Mouse (Mus musculus) gonadal fat pad, adult 2 months (tissue): Measurements from ENCODE around the gene Cend1. TPM values are rescaled to one million over a fixed set of nuclear protein-coding genes. Genes with fewer than 3 reads are reported as not detected.

Source experiments
- DNase-seq: peaks from one replicate; pipeline ENCODE4 v3.0.0-alpha.2; 2012; ENCODE audit warnings: low read depth
- polyA plus RNA-seq: library from polyadenylated mRNA; depleted of rRNA; stranded (reverse); fragments of >200 nt; gene quantifications from 2 replicates; pipeline ENCODE4 v1.2.3, GENCODE M21; 2012; rRNA removed

Gene Cend1
- polyA plus RNA-seq, 1 experiment: 0.36 TPM

GRCm38 (mm10) chr7:141394158-141394557, 35.1 kb downstream of the Cend1 start:
- no peak for DNase-seq

DNA sequence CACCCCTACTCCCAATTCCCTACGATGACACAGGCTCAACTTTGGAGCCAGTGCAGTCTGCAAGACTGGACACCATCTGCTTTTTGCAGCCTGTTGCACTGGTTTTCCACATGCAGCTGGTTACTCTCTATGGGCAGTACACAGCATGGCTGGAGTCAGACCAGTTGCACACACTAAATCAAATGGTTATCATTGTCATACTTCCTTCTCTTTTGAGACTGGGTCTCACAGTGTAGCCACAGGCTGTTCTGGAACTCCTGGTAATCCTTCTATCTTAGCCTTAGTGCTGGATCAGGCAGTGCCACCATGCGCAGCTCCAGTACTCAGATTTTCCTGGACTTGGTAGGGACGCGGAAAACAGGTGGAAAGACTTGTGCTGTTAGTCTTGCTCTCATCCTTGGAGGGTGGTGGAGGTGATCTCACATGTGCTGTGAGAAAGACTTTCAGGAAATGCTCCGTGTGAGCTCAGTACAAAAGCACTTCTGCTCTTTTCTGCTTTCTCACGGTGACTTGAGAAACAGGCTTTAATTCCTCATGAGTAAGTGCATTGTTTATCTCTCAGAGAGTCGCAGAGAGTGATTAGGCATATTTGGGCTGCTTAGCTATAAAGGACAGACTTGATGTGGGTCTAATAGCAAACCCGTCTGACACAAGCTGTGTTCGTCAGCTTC, 36.6 kb downstream of the Cend1 start:
- no peak for DNase-seq

- DNase-seq: no peak
Observed at GRCm38 (mm10) chr7:141391625-141392551, 37.4 kb downstream of the Cend1 start, which contains the start of gene Taldo1. Gene Taldo1, plus strand, starts transcription at chr7:141392199.

DNA sequence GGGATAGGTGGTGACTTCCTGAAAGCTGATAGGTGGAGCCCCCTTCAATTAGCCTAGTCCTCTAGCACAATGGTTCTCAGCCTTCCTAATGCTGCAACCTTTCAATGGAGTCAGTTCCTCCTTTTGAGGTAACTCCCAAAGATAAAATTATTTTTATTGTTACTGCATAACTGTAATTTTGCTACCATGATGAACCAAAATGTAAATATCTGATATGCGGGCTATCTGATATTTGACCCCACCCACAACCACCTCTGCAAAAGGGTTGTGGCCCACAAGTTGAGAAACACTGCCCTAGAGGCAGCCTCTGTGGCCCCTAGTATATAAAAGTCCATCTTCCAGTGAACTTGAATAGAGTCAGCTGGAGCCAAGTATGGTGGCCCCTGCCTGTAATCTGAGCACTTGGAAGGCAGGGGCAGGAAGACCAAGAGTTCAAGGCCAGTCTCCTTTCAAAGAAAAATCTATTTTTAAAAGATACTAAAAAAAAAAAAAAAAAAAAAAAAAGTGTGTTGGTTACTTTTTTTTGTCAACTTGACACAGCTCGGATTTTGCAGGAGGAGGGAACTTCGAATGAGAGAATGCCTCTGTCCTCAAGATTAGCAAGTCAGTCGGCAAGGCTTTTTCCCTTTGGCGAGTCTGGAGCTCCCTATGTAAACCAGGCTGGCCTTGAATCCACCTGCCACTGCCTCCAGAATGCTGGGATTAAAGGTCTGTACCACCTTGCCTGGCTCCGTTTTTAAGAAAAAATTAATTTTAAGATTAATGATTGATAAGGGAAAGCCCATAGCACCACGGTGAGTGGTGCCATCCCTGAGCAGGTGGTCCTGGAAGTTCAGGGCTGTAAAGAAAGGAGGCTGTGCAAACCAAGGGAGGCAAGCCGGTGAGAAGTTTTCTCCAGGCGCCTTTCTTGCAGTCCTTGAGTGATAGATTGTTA, 38.7 kb downstream of the Cend1 start:
- DNase-seq: no peak

- DNase-seq: no peak
Observed at GRCm38 (mm10) chr7:141388487-141389109, 40.7 kb downstream of the Cend1 start.

GRCm38 (mm10) chr7:141387807-141388486, 41.3 kb downstream of the Cend1 start:
- DNase-seq: no peak

- DNase-seq: peak; percentile 91
Observed at GRCm38 (mm10) chr7:141381068-141381835, 48.0 kb downstream of the Cend1 start.

- DNase-seq: no peak
Observed at GRCm38 (mm10) chr7:141379584-141379983, 49.7 kb downstream of the Cend1 start.

Other genes with a start within 250 kb of the Cend1 start
- gene Hras, start 235.5 kb downstream of the Cend1 start, polyA plus RNA-seq: 78.5 and 89.2 TPM in 2 replicates
- 12.7 and 12.9 TPM in 2 replicates for gene Lrrc56, start 235.3 kb downstream of the Cend1 start, polyA plus RNA-seq
- 13.0 and 13.1 TPM in 2 replicates for gene Lmntd2, start 215.4 kb downstream of the Cend1 start, polyA plus RNA-seq
- gene Rassf7, start 213.6 kb downstream of the Cend1 start, polyA plus RNA-seq: 60.9 and 68.6 TPM in 2 replicates
- 22.7 and 40.8 TPM in 2 replicates for gene Phrf1, start 200.7 kb downstream of the Cend1 start, polyA plus RNA-seq
- 53.6 and 59.7 TPM in 2 replicates for gene Irf7, start 163.0 kb downstream of the Cend1 start, polyA plus RNA-seq
- 3.1 and 16.2 TPM in 2 replicates for gene Cdhr5, start 152.7 kb downstream of the Cend1 start, polyA plus RNA-seq
- 5.1 and 8.1 TPM in 2 replicates for gene Sct, start 150.4 kb downstream of the Cend1 start, polyA plus RNA-seq
- gene Drd4, start 137.5 kb downstream of the Cend1 start, polyA plus RNA-seq: 3.9 and 5.1 TPM in 2 replicates
- 18.7 and 18.9 TPM in 2 replicates for gene Deaf1, start 101.8 kb downstream of the Cend1 start, polyA plus RNA-seq
- 48.1 and 48.9 TPM in 2 replicates for gene Tmem80, start 101.8 kb downstream of the Cend1 start, polyA plus RNA-seq
- gene Eps8l2, start 90.6 kb downstream of the Cend1 start, polyA plus RNA-seq: 21.5 and 22.3 TPM in 2 replicates
- gene Taldo1, start 37.3 kb downstream of the Cend1 start, polyA plus RNA-seq: 324 and 438 TPM in 2 replicates
- 103 and 109 TPM in 2 replicates for gene Gatd1, start 15.4 kb downstream of the Cend1 start, polyA plus RNA-seq
- 120 TPM in 2 replicates for gene Slc25a22, start 8.4 kb upstream of the Cend1 start, polyA plus RNA-seq
- gene Pidd1, start 14.5 kb upstream of the Cend1 start, polyA plus RNA-seq: 10.3 and 12.3 TPM in 2 replicates
- gene Rplp2, start 17.9 kb upstream of the Cend1 start, polyA plus RNA-seq: 599 and 692 TPM in 2 replicates
- 1,065 and 1,157 TPM in 2 replicates for gene Pnpla2, start 25.7 kb upstream of the Cend1 start, polyA plus RNA-seq
- gene Cracr2b, start 31.6 kb upstream of the Cend1 start, polyA plus RNA-seq: 42.8 and 51.2 TPM in 2 replicates
- 670 and 894 TPM in 2 replicates for gene Cd151, start 37.9 kb upstream of the Cend1 start, polyA plus RNA-seq
- 75.7 and 82.9 TPM in 2 replicates for gene Polr2l, start 45.6 kb upstream of the Cend1 start, polyA plus RNA-seq
- 100 and 130 TPM in 2 replicates for gene Tspan4, start 45.7 kb upstream of the Cend1 start, polyA plus RNA-seq
- 61.9 and 69.0 TPM in 2 replicates for gene Chid1, start 110.4 kb upstream of the Cend1 start, polyA plus RNA-seq
- 49.2 and 64.8 TPM in 2 replicates for gene Ap2a2, start 132.7 kb upstream of the Cend1 start, polyA plus RNA-seq
- gene Muc6, start 225.8 kb upstream of the Cend1 start, polyA plus RNA-seq: 0.01 and 0.08 TPM in 2 replicates